Mouse (Mus musculus) hindbrain, embryonic 12.5 days (tissue): ENCODE results near the gene Lgmn. TPM values are rescaled to one million over a fixed set of nuclear protein-coding genes. Genes with fewer than 3 reads are reported as not detected.
A peak's percentile ranks its signal among the peaks of the same experiment; 100 is the strongest.

Experiments
- ATAC-seq: fragments of 200-750 bp; cut with Nextera tagmentation; 2 replicates; pipeline ENCODE4 v1.8.0; 2017; ENCODE audit warnings: moderate TSS enrichment; ENCODE audit not compliant: low FRiP score
- H3K27ac ChIP-seq: fragments of 300-500 bp; sonication (generic); 2 replicates; pipeline ENCODE4 v1.5.1; 2016; ENCODE audit warnings: mild to moderate bottlenecking
- H3K27me3 ChIP-seq: fragments of 300-500 bp; sonication (generic); 2 replicates; pipeline ENCODE4 v1.6.1; 2016; ENCODE audit warnings: mild to moderate bottlenecking
- H3K36me3 ChIP-seq: fragments of 300-500 bp; sonication (generic); 2 replicates; pipeline ENCODE4 v1.6.1; 2016; ENCODE audit warnings: mild to moderate bottlenecking
- H3K4me1 ChIP-seq: fragments of 300-500 bp; sonication (generic); 2 replicates; pipeline ENCODE4 v1.6.1; 2016
- H3K4me2 ChIP-seq: fragments of 300-500 bp; sonication (generic); replicated peaks from 2 replicates; pipeline ENCODE4 v1.6.1; 2016; ENCODE audit warnings: mild to moderate bottlenecking
- H3K4me3 ChIP-seq: fragments of 300-500 bp; sonication (generic); 2 replicates; pipeline ENCODE4 v1.5.1; 2016; ENCODE audit warnings: mild to moderate bottlenecking
- H3K9ac ChIP-seq: fragments of 300-500 bp; sonication (generic); 2 replicates; pipeline ENCODE4 v1.6.1; 2016; ENCODE audit warnings: mild to moderate bottlenecking, moderate library complexity
- H3K9me3 ChIP-seq: fragments of 300-500 bp; sonication (generic); replicated peaks from 2 replicates; pipeline ENCODE4 v1.6.1; 2016; ENCODE audit warnings: mild to moderate bottlenecking
- WGBS: fragments of 180-500 bp; shearing (Covaris S2); methylation state at CpG from one replicate; pipeline ENCODE4 v1.1.7; 2016; 5-methylcytosine and 5-hydroxymethylcytosine counted together
- polyA plus RNA-seq: library from polyadenylated mRNA; unstranded; fragments of >200 nt; fragmentation: Nextera tagmentation; extraction: Ambion mirVana; gene quantifications from 2 replicates; pipeline ENCODE4 v1.2.1, GENCODE M21; 2016

Lgmn gene
- 73.7 and 76.9 TPM in 2 replicates for polyA plus RNA-seq

DNA sequence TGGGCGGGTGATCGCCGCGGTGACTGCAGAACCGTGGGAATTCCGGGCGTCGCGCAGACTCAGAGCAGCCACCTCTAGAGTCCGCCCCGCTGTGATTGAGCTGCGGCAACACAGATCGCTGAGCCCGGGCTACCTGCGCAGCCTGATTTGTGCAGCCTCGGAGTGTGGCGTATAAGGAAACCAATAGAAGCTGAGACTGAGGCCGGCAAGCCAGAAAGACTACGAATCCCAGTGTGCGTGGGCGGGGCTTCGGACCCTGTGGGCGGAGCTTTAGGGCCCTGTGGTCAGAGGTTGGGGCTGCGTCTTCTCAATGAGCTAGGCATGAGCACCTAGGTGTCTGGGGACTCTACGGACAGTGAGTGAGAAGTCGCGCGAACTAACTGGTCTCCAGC, at the start of gene Lgmn:
Gene Lgmn, minus strand, starts transcription at position 182 of the 392 bp plus-strand sequence.
- Histone ChIP-seq H3K4me3 (peak within 1 kb of the TSS; percentile 61), H3K9me3 (no peaks in the 10 kb centered on the region), H3K9ac (peak within 1 kb of the TSS; percentile 71), H3K27ac (peak within 1 kb of the TSS; percentile 49; the same call in 1 of the 2 replicates), H3K4me1 (peaks cover 17% of the 10 kb centered on the region), H3K36me3 (no peaks in the 10 kb centered on the region), H3K27me3 (no peaks in the 10 kb centered on the region), H3K4me2 (peak within 1 kb of the TSS; percentile 74)
- WGBS = under 1% methylated on average over 28 of the region's 28 CpGs
- peak; percentile 100 for ATAC-seq

DNA sequence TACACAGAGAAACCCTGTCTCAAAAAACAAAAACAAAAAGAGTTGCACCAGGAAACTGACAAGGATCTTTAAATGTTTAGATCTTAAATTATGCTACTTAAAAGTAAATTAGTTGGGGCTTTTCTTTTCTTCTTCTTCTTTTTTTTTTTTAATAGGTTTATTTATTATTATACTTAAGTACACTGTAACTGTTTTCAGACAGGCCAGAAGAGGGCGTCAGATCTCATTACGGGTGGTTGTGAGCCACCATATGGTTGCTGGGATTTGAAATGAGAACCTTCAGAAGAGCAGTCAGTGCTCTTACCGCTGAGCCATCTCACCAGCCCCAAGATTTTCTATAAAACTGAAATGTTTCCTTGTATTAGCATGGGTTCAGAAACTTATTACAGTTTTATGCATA, 45.3 kb upstream of the Lgmn start:
- H3K36me3 ChIP-seq = peaks cover 70% of the 10 kb centered on the region
- H3K27ac ChIP-seq = no peak overlapping the region
- no peaks in the 10 kb centered on the region for H3K27me3 ChIP-seq
- ATAC-seq = no peak
- H3K4me3 ChIP-seq = no peak overlapping the region
- no peaks in the 10 kb centered on the region for H3K4me1 ChIP-seq
- H3K9ac ChIP-seq = no peak overlapping the region
- WGBS = 62% methylated on average over 3 of the region's 3 CpGs
- no peak overlapping the region for H3K4me2 ChIP-seq
- H3K9me3 ChIP-seq = no peaks in the 10 kb centered on the region

DNA sequence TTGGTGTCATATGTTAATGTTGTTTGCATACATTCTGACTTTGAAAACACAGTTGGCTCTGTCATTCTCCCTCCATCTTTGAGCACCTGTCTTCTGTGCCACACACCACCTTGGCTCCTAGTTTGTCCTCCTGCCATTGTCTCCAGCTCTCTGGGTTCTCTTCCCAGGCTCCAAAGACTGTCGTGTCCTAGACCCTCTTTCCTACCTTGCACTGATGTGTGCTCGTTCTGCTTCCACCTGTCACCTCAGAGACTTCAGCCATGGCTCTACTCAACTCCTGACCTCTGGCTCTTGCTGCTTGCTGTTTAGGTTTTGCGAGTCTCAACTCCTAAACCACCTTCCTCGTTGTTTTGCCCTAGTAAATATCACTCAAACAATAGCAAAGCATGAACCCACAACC, 40.9 kb upstream of the Lgmn start:
- Histone ChIP-seq H3K27me3 (no peaks in the 10 kb centered on the region), H3K9ac (no peak overlapping the region), H3K27ac (no peak overlapping the region), H3K4me2 (no peak overlapping the region), H3K4me3 (no peak overlapping the region), H3K4me1 (no peaks in the 10 kb centered on the region), H3K36me3 (peaks cover 69% of the 10 kb centered on the region), H3K9me3 (no peaks in the 10 kb centered on the region)
- ATAC-seq = no peak
- WGBS = 91% methylated on average over 4 of the region's 4 CpGs

DNA sequence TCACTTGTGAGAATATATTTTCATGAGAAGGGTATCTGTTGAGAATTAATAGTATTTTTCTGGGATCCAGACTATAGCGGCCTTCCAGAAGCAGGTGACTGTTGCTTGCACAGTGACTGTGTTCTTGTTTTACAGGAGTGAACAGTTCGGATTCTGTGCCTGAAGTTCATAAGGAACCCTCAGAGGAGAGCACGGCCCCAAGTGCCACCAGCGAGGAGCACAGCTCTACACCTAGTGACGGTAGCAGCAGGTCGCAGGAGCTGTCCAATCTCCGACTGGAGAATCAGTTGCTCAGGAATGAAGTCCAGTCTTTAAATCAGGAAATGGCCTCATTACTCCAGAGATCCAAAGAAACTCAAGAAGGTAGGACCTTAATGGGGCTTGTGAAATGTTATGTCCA, 34.8 kb upstream of the Lgmn start:
- Histone ChIP-seq H3K4me1 (peaks cover 5% of the 10 kb centered on the region), H3K27me3 (no peaks in the 10 kb centered on the region), H3K4me3 (no peak overlapping the region), H3K36me3 (peaks cover 49% of the 10 kb centered on the region), H3K4me2 (no peak overlapping the region), H3K27ac (no peak overlapping the region), H3K9ac (no peak overlapping the region), H3K9me3 (no peaks in the 10 kb centered on the region)
- WGBS = 91% methylated on average over 7 of the region's 7 CpGs
- no peak for ATAC-seq

GRCm38 (mm10) chr12:102468894-102469764, 29.5 kb upstream of the Lgmn start, which contains the start of gene Golga5:
TSS of gene Golga5 (plus strand) at chr12:102469135.
- under 1% methylated on average over 79 of the region's 86 CpGs for WGBS
- Histone ChIP-seq H3K27ac (peak within 1 kb of the TSS; percentile 71), H3K4me3 (peak within 1 kb of the TSS; percentile 93), H3K27me3 (no peaks in the 10 kb centered on the region), H3K4me2 (peak within 1 kb of the TSS; percentile 88), H3K9ac (peak within 1 kb of the TSS; percentile 88), H3K9me3 (no peaks in the 10 kb centered on the region), H3K4me1 (peaks cover 5% of the 10 kb centered on the region), H3K36me3 (peaks cover 14% of the 10 kb centered on the region)
- peak; percentile 99 for ATAC-seq

DNA sequence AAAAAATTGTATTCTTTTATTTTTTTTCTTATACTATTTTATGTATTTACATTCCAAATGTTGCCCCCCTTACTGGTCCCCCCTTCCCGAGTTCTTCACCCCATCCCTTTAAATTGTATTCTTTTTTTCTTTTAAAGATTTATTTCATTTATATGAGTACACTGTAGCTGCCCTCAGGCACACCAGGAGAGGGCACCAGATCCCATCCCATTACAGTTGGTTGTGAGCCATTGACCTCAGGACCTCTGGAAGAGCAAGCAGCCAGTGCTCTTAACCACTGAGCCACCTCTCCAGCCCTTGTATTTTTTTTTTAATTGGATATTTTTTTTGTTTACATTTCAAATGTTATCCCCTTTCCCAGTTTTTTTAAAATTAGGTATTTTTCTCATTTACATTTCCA, 28.5 kb upstream of the Lgmn start:
- 85% methylated on average over 1 of the region's 1 CpGs for WGBS
- no peak overlapping the region for H3K9ac ChIP-seq
- H3K27ac ChIP-seq = no peak overlapping the region
- peaks cover 5% of the 10 kb centered on the region for H3K4me1 ChIP-seq
- no peak overlapping the region for H3K4me3 ChIP-seq
- no peaks in the 10 kb centered on the region for H3K27me3 ChIP-seq
- no peak overlapping the region for H3K4me2 ChIP-seq
- no peak for ATAC-seq
- no peaks in the 10 kb centered on the region for H3K9me3 ChIP-seq
- H3K36me3 ChIP-seq = peaks cover 8% of the 10 kb centered on the region; the same call in 1 of the 2 replicates

GRCm38 (mm10) chr12:102464650-102465049, 25.0 kb upstream of the Lgmn start:
- Histone ChIP-seq H3K27ac (no peak overlapping the region), H3K9me3 (no peaks in the 10 kb centered on the region), H3K4me2 (no peak overlapping the region), H3K9ac (no peak overlapping the region), H3K36me3 (no peaks in the 10 kb centered on the region), H3K4me3 (no peak overlapping the region), H3K27me3 (no peaks in the 10 kb centered on the region), H3K4me1 (no peaks in the 10 kb centered on the region)
- 60% methylated on average over 4 of the region's 4 CpGs for WGBS
- no peak for ATAC-seq

- H3K9me3 ChIP-seq = no peaks in the 10 kb centered on the region
- H3K4me3 ChIP-seq = no peak overlapping the region
- H3K27ac ChIP-seq = no peak overlapping the region
- no peaks in the 10 kb centered on the region for H3K36me3 ChIP-seq
- ATAC-seq = no peak
- 72% methylated on average over 5 of the region's 5 CpGs for WGBS
- no peak overlapping the region for H3K9ac ChIP-seq
- H3K4me2 ChIP-seq = no peak overlapping the region
- no peaks in the 10 kb centered on the region for H3K27me3 ChIP-seq
- H3K4me1 ChIP-seq = no peaks in the 10 kb centered on the region
These were observed 21.6 kb upstream of the Lgmn start for GRCm38 (mm10) chr12:102461177-102461576.

DNA sequence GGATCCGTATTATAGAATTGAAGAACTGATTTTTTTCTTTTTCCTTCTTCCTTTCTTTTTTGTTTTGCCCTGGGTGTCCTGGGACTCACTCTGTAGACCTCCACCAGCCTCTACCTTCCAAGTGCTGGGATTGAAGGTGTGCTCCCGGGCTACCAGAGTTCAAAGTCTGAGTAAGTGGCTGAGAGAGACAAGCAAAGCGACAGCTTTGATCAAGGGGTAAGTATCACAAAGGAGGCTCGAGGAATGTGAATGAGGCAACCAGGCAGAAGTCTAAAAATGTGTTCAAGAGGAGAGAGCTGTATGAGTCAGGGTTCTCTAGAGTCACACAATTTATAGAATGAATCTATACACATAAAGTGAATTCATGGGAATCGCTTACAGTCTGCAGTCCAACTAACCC, 20.4 kb upstream of the Lgmn start:
- Histone ChIP-seq H3K36me3 (no peaks in the 10 kb centered on the region), H3K9ac (no peak overlapping the region), H3K4me3 (no peak overlapping the region), H3K27me3 (no peaks in the 10 kb centered on the region), H3K9me3 (no peaks in the 10 kb centered on the region), H3K4me2 (no peak overlapping the region), H3K4me1 (no peaks in the 10 kb centered on the region), H3K27ac (no peak overlapping the region)
- WGBS = 73% methylated on average over 5 of the region's 5 CpGs
- no peak for ATAC-seq

DNA sequence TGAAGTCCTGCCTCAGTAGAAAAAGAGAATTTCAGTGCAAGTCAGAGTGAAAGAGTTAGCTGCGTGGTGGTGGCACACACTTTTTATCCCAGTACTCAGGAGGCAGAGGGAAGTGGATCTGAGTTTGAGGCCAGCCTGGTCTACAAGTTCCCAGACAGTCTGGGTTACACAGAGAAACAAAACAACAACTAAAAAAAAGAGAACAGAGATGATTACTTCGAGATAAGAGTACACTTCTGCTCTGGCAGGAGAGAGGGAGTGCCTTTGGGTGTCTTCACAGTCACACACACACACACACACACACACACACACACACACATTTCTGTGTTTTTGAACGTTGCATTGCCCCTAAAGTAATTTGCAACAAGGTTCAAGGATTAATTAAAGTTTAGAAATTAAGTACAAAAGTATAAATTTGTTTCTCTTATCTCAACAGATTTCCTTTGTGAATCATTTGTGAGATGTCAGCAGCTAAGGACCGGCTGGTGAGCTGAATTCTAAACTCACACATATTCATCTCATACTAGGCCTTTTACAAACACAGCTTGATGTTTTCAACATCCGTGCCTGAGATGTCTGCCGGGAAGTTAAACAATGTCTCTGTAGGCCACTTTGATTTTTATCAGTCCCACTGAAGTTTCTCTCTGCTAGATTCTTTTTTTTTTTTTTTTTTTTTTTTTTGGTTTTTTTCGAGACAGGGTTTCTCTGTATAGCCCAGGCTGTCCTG, 17.0 kb upstream of the Lgmn start:
- Histone ChIP-seq H3K4me1 (no peaks in the 10 kb centered on the region), H3K27ac (no peak overlapping the region), H3K27me3 (no peaks in the 10 kb centered on the region), H3K4me3 (no peak overlapping the region), H3K36me3 (no peaks in the 10 kb centered on the region), H3K9ac (no peak overlapping the region), H3K9me3 (no peaks in the 10 kb centered on the region), H3K4me2 (no peak overlapping the region)
- WGBS = 76% methylated on average over 7 of the region's 7 CpGs
- no peak for ATAC-seq

GRCm38 (mm10) chr12:102453581-102453980, 14.0 kb upstream of the Lgmn start:
- 66% methylated on average over 6 of the region's 6 CpGs for WGBS
- Histone ChIP-seq H3K27ac (no peak overlapping the region), H3K9ac (no peak overlapping the region), H3K36me3 (no peaks in the 10 kb centered on the region), H3K9me3 (no peaks in the 10 kb centered on the region), H3K27me3 (no peaks in the 10 kb centered on the region), H3K4me3 (no peak overlapping the region), H3K4me1 (no peaks in the 10 kb centered on the region), H3K4me2 (no peak overlapping the region)
- ATAC-seq = no peak

DNA sequence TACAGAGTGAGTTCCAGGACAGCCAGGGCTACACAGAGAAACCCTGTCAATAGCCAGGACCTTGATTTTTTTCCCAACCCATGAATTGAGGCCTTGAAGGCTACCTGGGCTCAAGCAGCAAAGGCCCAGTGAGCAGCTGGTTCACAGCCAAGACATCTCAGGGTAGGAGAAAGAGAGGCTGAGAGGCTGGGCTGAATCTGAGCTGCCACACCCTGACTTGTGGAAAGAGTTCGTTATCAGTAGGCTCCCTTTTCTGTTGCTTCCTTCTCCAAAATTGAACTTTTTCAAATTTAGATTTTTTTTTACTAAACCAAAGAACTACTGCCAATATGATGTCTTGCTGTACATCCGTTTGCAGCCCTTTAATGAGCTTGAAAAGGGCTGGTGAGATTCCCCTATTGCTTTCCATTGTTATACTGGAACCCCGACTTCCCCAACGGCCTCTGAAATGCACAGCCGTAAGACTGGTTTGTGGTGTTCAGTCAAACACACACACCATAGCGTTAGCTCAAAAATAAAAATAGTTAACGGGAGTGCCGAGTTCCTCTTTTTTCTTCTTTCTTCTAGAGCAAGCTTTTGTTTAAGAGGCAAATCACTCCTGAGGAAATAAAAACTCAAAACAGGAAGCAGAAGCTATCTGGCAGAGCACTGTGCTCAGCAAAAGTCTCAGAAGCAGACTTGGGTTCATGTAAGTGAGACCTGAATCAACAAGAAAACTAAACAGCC, 11.7 kb upstream of the Lgmn start:
- Histone ChIP-seq H3K36me3 (no peaks in the 10 kb centered on the region), H3K4me2 (no peak overlapping the region), H3K4me1 (no peaks in the 10 kb centered on the region), H3K9me3 (no peaks in the 10 kb centered on the region), H3K9ac (no peak overlapping the region), H3K27me3 (no peaks in the 10 kb centered on the region), H3K4me3 (no peak overlapping the region), H3K27ac (no peak overlapping the region)
- WGBS = 87% methylated on average over 8 of the region's 8 CpGs
- no peak for ATAC-seq
